Mouse (Mus musculus): ENCODE measurements at regions not wholly inside any gene's neighbourhood (a gene's known extent, or its start where the extent isn't known, plus 50 kb on each side); places are given as distances from the start of the nearest gene placed in this dataset.

DNA sequence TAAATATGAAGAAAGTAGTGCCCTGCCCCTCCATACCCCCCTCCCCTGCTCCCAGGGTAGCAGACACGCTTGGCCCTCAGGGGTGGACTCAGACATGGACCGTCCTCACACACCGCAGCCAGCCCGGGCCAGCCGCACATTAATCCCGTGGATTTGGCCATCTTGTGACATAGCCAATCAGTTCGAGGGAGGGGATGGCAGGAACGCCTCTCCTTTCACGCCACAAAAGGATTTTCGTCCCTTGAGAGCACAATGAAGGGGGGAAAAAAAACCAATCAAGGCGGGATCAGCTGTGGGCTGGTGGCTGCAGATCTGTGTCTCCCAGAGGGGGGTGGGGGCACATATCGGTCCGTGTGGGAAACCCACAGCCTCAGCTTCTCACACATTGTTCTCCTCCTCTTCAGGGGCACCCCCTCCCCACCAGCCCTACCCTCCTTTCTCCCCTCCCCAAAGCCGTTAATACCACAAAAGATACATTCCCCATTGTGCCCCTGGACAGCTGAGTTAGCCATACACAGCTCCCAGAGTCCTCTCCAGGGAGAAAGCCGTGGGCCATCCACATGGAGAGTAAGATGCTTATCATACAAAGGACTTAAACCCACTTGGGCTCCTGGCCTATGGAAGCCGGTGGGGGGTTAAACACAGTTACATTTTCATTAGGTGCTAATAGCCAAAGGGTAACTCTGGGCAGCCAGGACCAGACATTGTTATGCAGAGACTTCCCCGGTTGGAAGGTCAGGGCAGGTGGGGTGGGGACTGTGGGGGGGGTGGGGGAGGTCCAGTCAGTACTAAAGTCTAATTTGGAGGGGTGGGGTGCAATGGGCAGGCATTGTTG is 88.4 kb downstream of the Sox9 start:
- Histone ChIP-seq H3K27me3 (ENCODE audit: control insufficient read depth, insufficient read depth, low read length, poor library complexity, severe bottlenecking) (no peaks in the 10 kb centered on the region), H3K36me3 (ENCODE audit: control insufficient read depth, insufficient read depth, low read length, poor library complexity, severe bottlenecking) (no peaks in the 10 kb centered on the region)
- DNase-seq (ENCODE audit: low read depth, low spot score): no peak

DNA sequence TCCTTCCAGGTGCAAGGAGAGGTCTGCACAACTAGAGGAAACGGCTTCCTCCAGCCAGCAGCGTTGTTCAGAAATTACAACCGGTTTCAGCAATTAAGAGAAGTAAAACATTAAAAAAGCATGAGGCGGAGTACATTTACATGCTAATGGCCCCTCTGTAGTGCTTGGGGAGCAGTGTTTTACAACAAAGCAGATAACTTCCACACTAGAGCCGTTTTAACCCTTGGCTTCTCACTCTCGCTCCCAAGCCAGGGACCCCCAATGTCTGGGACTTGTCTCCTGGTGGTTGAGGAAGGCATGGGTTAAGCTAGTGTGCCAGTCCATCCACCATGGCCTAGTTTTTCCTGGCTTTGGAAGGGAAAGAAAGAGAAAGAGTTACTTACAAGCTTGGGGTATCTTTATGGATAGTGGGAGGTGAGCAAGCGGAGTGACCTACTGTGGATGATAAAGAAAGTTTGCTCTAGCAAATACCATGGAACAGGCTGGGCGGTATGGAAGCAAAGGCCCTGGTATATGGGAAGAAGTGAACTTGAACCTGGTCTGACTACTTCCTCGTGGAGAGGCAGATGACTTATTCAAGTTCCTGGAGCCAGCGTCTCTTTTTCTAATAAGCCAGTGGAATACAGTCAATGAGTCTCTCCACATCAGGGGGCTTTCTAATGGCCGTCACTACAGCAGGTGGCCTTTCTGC is 90.8 kb downstream of the Sox9 start:
- DNase-seq (ENCODE audit: low read depth, low spot score): no peak
- Histone ChIP-seq H3K36me3 (ENCODE audit: control insufficient read depth, insufficient read depth, low read length, poor library complexity, severe bottlenecking) (no peaks in the 10 kb centered on the region), H3K27me3 (ENCODE audit: control insufficient read depth, insufficient read depth, low read length, poor library complexity, severe bottlenecking) (no peaks in the 10 kb centered on the region)

DNA sequence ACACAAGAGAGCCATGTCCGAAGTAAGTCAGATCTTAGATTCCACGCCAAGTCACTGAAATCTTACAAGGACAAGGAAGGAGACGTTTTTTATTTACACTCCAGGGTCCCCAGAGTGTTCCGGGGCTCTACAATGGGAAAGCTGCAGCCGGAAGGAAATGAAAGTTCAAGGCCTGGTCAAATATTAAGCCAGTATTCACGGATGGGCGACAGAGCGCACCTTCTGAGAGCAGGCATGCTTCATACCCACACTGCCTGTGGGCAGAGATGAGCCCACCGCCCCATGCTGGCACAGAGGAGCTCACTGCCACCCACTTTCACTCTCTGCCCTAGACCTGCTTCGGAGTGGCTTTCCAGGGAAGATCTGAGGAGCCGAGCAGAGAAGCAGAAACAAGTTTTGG is 92.2 kb downstream of the Sox9 start:
- Histone ChIP-seq H3K36me3 (ENCODE audit: control insufficient read depth, insufficient read depth, low read length, poor library complexity, severe bottlenecking) (no peaks in the 10 kb centered on the region), H3K27me3 (ENCODE audit: control insufficient read depth, insufficient read depth, low read length, poor library complexity, severe bottlenecking) (no peaks in the 10 kb centered on the region)
- no peak for DNase-seq (ENCODE audit: low read depth, low spot score)

DNA sequence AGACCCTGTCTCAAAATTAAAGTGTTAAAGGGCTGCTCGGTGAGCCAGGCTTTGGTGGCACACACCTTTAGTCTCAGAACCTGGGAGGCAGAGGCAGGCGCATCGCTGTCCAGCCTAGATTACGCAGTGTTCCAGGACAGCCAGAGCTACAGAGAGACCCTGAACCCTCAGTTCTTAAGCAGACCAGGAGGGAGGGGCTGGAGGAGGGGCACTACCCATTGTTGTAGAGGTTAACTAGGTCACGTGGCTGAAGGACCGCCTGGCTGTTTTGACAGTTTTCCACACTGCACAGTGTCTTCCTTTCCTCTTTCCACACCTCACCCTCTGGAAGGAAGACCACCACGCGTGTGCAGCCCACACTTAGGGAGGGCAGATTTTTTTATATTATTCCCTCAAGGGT is 94.2 kb downstream of the Sox9 start:
- Histone ChIP-seq H3K27me3 (ENCODE audit: control insufficient read depth, insufficient read depth, low read length, poor library complexity, severe bottlenecking) (no peaks in the 10 kb centered on the region), H3K36me3 (ENCODE audit: control insufficient read depth, insufficient read depth, low read length, poor library complexity, severe bottlenecking) (no peaks in the 10 kb centered on the region)
- DNase-seq (ENCODE audit: low read depth, low spot score): no peak

DNA sequence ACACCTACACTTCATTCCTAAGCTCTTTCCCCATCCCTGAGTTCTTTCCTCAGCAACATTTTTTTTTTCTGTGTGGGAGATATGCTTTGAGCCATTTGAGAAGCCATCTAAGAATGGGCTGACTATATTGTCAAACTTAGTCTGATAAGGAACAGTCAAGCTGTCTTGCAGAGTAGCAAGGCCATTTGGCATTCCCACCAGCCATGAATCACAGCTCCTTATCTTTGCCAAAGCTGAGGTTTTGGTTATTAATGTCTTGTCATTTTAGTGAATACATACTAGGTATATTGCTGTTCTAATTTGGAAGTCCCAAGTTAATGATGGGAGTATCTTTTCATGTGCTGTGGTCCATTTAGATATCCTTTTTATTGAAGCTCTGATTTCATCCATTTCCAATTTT is 96.4 kb downstream of the Sox9 start:
- H3K27me3 ChIP-seq (ENCODE audit: control insufficient read depth, insufficient read depth, low read length, poor library complexity, severe bottlenecking): no peaks in the 10 kb centered on the region
- DNase-seq (ENCODE audit: low read depth, low spot score): no peak
- no peaks in the 10 kb centered on the region for H3K36me3 ChIP-seq (ENCODE audit: control insufficient read depth, insufficient read depth, low read length, poor library complexity, severe bottlenecking)

DNA sequence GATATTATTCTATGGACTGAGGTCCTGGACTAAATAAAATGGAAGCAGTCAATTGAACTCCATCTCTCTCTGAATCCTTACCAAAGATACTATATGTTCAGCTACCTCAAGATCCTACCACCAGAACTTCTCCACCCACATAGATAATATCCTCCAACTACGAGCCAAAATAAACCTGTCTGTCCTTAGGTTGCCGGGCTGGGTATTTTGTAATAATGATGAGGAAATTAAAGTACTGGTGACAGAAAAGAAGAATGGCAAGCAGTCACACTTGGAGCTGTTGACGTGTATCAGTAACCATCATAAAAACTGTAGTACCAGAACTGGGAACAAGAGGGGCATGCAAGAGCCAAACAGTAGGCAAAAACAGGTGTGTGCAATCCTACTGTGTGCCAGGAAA is 98.7 kb downstream of the Sox9 start:
- no peak for DNase-seq (ENCODE audit: low read depth, low spot score)
- Histone ChIP-seq H3K27me3 (ENCODE audit: control insufficient read depth, insufficient read depth, low read length, poor library complexity, severe bottlenecking) (no peaks in the 10 kb centered on the region), H3K36me3 (ENCODE audit: control insufficient read depth, insufficient read depth, low read length, poor library complexity, severe bottlenecking) (no peaks in the 10 kb centered on the region)

DNA sequence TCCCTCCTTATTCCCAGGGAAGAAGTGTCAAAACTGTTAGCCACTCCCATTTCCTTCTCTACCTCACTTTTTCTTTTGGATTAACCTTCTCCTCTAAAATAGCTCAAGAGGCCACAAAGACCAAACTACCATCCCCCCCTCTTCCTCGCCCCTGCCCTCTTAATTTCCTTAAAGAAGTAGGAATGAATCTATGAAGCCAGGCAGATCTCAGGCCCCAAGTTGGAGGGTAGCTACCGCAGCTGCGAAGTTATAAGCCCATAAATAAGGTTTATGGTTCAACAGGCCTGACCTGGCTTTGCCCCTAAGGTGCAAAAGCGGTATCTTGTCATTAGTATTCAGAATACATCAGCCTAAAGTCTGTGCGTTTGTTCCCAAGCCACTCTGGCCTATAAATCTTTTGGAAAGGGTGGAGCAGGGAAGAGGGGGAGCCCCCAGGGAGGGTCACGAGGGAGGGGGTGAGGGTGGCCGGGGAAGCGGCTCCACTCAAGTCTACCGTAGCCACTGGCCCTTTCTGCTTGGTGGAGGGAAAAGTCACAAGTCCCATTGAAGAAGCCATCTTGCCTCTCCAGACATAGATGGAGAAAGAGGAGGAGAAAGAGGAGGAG is 103.4 kb downstream of the Sox9 start:
- H3K27me3 ChIP-seq (ENCODE audit: control insufficient read depth, insufficient read depth, low read length, poor library complexity, severe bottlenecking): no peaks in the 10 kb centered on the region
- H3K36me3 ChIP-seq (ENCODE audit: control insufficient read depth, insufficient read depth, low read length, poor library complexity, severe bottlenecking): no peaks in the 10 kb centered on the region

DNA sequence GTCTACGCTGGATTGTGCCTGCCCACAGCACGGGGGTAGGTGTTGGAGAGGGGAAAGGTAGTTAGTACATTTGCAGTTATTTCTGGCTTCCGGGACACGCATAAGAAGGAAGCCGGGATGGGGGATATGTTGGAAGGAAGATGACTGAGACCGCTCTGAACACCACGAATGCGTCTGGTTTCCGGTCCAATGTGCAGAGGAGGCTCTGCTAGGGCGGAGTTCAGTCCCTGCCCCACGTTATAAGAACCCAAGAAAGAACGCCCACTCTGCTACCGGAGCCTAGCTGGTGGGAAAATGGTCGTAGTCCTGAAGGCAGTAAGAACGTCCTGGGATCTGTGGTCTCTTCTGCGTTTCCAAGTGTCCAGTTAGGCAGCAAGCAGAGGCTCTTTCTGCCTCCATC is 104.1 kb downstream of the Sox9 start:
- Histone ChIP-seq H3K27me3 (ENCODE audit: control insufficient read depth, insufficient read depth, low read length, poor library complexity, severe bottlenecking) (no peaks in the 10 kb centered on the region), H3K36me3 (ENCODE audit: control insufficient read depth, insufficient read depth, low read length, poor library complexity, severe bottlenecking) (no peaks in the 10 kb centered on the region)
- DNase-seq (ENCODE audit: low read depth, low spot score): no peak

More for the DNA sequence above, 103.4 kb downstream of the Sox9 start:
- no peak for DNase-seq (ENCODE audit: low read depth, low spot score)

DNA sequence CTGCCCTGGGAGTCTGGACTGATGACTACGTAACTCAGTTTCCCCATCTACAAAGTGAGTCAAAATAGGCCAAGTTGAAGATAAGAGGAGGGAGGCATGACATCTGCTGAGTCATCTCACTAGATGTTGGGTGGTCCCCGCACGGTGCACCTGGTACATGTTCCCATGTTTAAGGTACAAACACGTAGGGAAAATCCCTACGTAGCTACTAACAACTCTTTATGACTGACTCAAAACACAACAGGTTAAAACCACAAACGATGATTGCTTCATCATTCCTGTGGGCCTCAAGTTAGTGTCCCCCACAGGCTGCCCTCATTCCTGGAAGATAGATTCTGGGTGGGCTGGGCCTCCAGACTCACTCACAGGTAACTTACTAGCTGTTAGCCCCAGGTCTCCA is 107.7 kb downstream of the Sox9 start:
- no peak for DNase-seq (ENCODE audit: low read depth, low spot score)

DNA sequence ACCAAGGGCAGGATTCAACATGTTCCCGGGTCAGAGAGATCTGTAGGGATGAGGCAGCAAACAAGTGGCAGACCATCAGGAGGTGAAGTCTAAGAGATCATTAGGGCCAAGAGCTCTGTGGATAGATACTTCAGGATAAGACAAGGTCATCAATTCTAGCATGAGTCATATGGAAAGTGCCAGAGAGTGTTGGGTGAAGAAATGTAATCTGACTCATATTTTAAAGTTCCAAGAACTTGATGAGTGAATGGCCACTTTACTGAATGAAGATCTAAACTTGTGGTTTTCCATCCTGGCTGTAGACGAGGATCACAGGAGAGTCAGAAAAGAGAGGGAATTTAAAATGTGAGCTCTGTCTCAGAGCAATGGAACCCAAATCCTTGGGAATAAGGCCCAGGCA is 115.6 kb downstream of the Sox9 start:
- Histone ChIP-seq H3K27me3 (ENCODE audit: control insufficient read depth, insufficient read depth, low read length, poor library complexity, severe bottlenecking) (no peaks in the 10 kb centered on the region), H3K36me3 (ENCODE audit: control insufficient read depth, insufficient read depth, low read length, poor library complexity, severe bottlenecking) (no peaks in the 10 kb centered on the region)
- DNase-seq (ENCODE audit: low read depth, low spot score): no peak

More for the DNA sequence above, 107.7 kb downstream of the Sox9 start:
- H3K36me3 ChIP-seq (ENCODE audit: control insufficient read depth, insufficient read depth, low read length, poor library complexity, severe bottlenecking): no peaks in the 10 kb centered on the region
- H3K27me3 ChIP-seq (ENCODE audit: control insufficient read depth, insufficient read depth, low read length, poor library complexity, severe bottlenecking): no peaks in the 10 kb centered on the region

DNA sequence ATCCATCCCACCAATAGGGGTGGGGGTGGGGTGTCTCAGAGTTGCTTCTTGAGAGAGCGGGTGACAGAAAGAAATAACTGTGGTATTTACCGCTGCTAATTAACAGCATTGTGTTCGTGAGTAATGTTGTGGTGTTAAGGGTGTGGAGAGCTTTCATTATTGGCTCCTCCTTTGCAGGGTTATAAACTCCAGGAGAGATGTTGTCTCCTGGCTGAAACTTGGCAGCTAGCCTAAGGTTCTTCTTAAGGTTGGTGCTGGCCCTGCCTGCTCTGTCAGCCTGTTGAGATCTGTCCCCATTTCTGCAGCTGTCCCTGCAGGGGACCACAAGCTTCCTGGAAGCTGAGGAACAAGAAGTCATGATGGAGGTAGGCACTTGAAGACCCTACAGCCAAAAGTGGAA is 120.6 kb downstream of the Sox9 start:
- H3K36me3 ChIP-seq (ENCODE audit: control insufficient read depth, insufficient read depth, low read length, poor library complexity, severe bottlenecking): no peaks in the 10 kb centered on the region
- DNase-seq (ENCODE audit: low read depth, low spot score): no peak

DNA sequence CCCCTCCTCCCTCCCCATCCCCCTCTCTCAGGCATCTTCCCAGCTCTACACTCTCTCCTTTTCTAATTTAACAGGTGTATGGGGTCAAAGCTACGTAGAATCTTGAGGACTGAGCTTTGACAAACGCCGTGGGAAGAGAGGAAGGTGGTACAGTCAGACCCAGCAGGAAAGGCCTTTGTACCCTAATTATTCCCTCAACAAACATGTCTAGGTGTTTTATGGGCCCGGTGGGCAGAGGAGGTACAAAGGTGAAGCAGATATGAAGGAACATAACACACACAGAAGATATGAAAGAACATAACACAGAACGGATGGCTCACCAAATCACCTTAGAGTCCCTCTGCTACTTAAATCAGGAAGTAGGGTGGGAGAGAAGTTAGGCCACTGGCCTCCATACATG is 128.3 kb downstream of the Sox9 start:
- no peaks in the 10 kb centered on the region for H3K27me3 ChIP-seq (ENCODE audit: control insufficient read depth, insufficient read depth, low read length, poor library complexity, severe bottlenecking)
- no peaks in the 10 kb centered on the region for H3K36me3 ChIP-seq (ENCODE audit: control insufficient read depth, insufficient read depth, low read length, poor library complexity, severe bottlenecking)
- DNase-seq (ENCODE audit: low read depth, low spot score): no peak

More for the DNA sequence above, 120.6 kb downstream of the Sox9 start:
- H3K27me3 ChIP-seq (ENCODE audit: control insufficient read depth, insufficient read depth, low read length, poor library complexity, severe bottlenecking): no peaks in the 10 kb centered on the region

DNA sequence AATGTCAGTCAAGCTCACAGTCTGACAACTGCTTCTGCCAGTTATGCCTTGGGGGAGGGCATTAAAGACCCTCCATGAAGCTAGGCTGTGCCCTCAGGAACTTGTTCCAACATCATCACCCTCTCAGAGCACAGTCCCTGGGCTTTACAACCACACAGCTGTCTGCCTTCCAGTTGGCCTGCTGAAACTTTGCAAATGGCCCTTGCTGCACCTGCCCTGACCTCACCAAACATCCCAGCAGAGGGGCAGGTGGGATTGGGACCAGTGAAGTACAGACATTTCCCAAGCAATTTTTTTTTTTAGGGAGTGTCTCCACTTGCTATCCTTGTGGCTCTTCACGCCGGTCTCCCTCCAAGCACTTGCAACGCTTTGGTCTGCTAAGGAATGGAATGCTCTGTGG is 130.9 kb downstream of the Sox9 start:
- no peak for DNase-seq (ENCODE audit: low read depth, low spot score)
- Histone ChIP-seq H3K27me3 (ENCODE audit: control insufficient read depth, insufficient read depth, low read length, poor library complexity, severe bottlenecking) (no peaks in the 10 kb centered on the region), H3K36me3 (ENCODE audit: control insufficient read depth, insufficient read depth, low read length, poor library complexity, severe bottlenecking) (no peaks in the 10 kb centered on the region)

DNA sequence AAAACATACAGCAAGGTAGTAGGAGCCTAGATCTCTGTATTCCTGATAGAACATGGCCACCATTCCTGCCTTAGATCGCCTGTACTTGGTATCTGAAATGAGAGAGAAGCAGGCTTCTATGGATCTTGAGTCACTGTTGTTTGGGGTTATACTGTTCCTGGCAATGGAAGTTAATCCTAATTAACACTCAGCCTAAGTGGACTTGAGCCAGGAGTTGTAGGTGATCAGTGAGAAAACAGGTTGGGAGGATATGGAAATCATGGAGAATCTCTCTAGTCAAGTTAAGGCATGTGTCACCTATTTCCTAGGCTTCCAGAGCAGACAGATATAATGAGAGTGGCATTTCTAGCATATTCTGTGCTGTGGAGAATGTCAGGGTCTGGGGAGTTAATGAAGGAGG is 134.9 kb downstream of the Sox9 start:
- no peak for DNase-seq (ENCODE audit: low read depth, low spot score)
- no peaks in the 10 kb centered on the region for H3K36me3 ChIP-seq (ENCODE audit: control insufficient read depth, insufficient read depth, low read length, poor library complexity, severe bottlenecking)
- no peaks in the 10 kb centered on the region for H3K27me3 ChIP-seq (ENCODE audit: control insufficient read depth, insufficient read depth, low read length, poor library complexity, severe bottlenecking)

DNA sequence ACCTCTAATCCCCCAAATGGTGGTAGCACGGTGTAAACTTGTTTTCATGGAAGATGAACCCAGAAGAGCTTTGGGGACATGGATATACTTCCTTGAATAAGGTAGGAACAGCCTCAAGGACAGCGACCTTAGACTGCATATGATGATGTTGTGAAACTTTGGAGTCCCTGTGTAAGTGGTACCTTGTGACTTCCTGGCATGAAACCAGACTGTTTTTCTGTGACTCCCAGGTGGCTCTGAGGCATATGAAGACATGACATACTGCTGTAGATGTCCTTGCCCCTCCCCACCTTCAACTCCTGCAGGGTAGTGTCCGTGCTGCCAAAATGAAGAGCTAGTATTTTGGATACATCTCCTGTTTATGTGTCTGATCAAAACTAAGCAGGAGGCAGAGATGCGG is 138.1 kb downstream of the Sox9 start:
- no peak for DNase-seq (ENCODE audit: low read depth, low spot score)
- no peaks in the 10 kb centered on the region for H3K27me3 ChIP-seq (ENCODE audit: control insufficient read depth, insufficient read depth, low read length, poor library complexity, severe bottlenecking)
- no peaks in the 10 kb centered on the region for H3K36me3 ChIP-seq (ENCODE audit: control insufficient read depth, insufficient read depth, low read length, poor library complexity, severe bottlenecking)
